Mouse (Mus musculus) hindbrain, postnatal 0 days (tissue): ENCODE data around the gene Glipr1l2. TPM values are rescaled to one million over a fixed set of nuclear protein-coding genes. Genes with fewer than 3 reads are reported as not detected.

Experiments used
- ATAC-seq: fragments of 200-750 bp; cut with Nextera tagmentation; 2 replicates; pipeline ENCODE4 v1.8.0; 2017; ENCODE audit warnings: mild to moderate bottlenecking, moderate TSS enrichment, moderate library complexity
- DNase-seq: peaks from one replicate; pipeline ENCODE4 v3.0.0-alpha.2; 2015; ENCODE audit warnings: low spot score
- H3K27ac ChIP-seq: fragments of 300-500 bp; sonication (generic); 2 replicates; pipeline ENCODE4 v1.5.1; 2014; ENCODE audit warnings: mild to moderate bottlenecking
- H3K27me3 ChIP-seq: fragments of 300-500 bp; sonication (generic); 2 replicates; pipeline ENCODE4 v1.6.1; 2014; ENCODE audit warnings: low read length, mixed read lengths; ENCODE audit not compliant: insufficient read depth
- H3K36me3 ChIP-seq: fragments of 300-500 bp; sonication (generic); 2 replicates; pipeline ENCODE4 v1.6.1; 2014; ENCODE audit warnings: low read length, mixed read lengths; ENCODE audit not compliant: insufficient read depth
- H3K4me1 ChIP-seq: fragments of 300-500 bp; sonication (generic); 2 replicates; pipeline ENCODE4 v1.6.1; 2014; ENCODE audit warnings: antibody characterized with exemption, low read length, mixed read lengths; ENCODE audit not compliant: insufficient read depth
- H3K4me2 ChIP-seq: fragments of 300-500 bp; sonication (generic); 2 replicates; pipeline ENCODE4 v1.6.1; 2014; ENCODE audit warnings: low read depth, mild to moderate bottlenecking, low read length, moderate library complexity, mixed read lengths
- H3K4me3 ChIP-seq: fragments of 300-500 bp; sonication (generic); 2 replicates; pipeline ENCODE4 v1.5.1; 2014; ENCODE audit warnings: low read length
- H3K9ac ChIP-seq: fragments of 300-500 bp; sonication (generic); replicated peaks from 2 replicates; pipeline ENCODE4 v1.6.1; 2014; ENCODE audit warnings: mild to moderate bottlenecking, low read length, moderate library complexity, mixed read lengths
- H3K9me3 ChIP-seq: fragments of 300-500 bp; sonication (generic); 2 replicates; pipeline ENCODE4 v1.6.1; 2016; ENCODE audit warnings: low read length, mixed read lengths
- CTCF ChIP-seq: IDR thresholded peaks from 2 replicates; pipeline ENCODE4 v1.5.1; 2016; ENCODE audit warnings: antibody characterized with exemption, control low read depth, low read depth
- WGBS: fragments of 180-500 bp; shearing (Covaris S2); extraction: QIAGEN DNeasy Blood & Tissue Kit; methylation state at CpG from one replicate; pipeline ENCODE4 v1.1.7; 2014; 5-methylcytosine and 5-hydroxymethylcytosine counted together
- polyA plus RNA-seq: library from polyadenylated mRNA; unstranded; fragments of >200 nt; fragmentation: Nextera tagmentation; extraction: Ambion mirVana; gene quantifications from 2 replicates; pipeline ENCODE4 v1.2.1, GENCODE M21; 2015
- total RNA-seq: library from RNA; depleted of rRNA; stranded (reverse); fragments of >200 nt; gene quantifications from 2 replicates; pipeline ENCODE4 v1.2.3, GENCODE M21; 2014; rRNA removed

Gene Glipr1l2
- total and polyA plus RNA-seq, 2 experiments from 2014 or later: not detected

GRCm38 (mm10) chr10:112138871-112139430 lies 55.8 kb downstream of the Glipr1l2 start:
- Histone ChIP-seq H3K4me1 (no peaks in the 10 kb centered on the region), H3K9me3 (no peaks in the 10 kb centered on the region), H3K27ac (no peak overlapping the region), H3K4me3 (peak overlapping the region; percentile 33), H3K4me2 (peak overlapping the region; percentile 50), H3K9ac (no peak overlapping the region; the same call in 1 of the 2 replicates), H3K36me3 (no peaks in the 10 kb centered on the region), H3K27me3 (no peaks in the 10 kb centered on the region)
- no peak for TF ChIP-seq CTCF
- DNase-seq (no peak), ATAC-seq (peak; percentile 51)
- 21% methylated on average over 6 of the region's 6 CpGs for WGBS

- Histone ChIP-seq H3K4me2 (no peak overlapping the region), H3K4me3 (no peak overlapping the region), H3K9me3 (no peaks in the 10 kb centered on the region), H3K9ac (no peak overlapping the region), H3K27me3 (no peaks in the 10 kb centered on the region), H3K36me3 (no peaks in the 10 kb centered on the region), H3K4me1 (no peaks in the 10 kb centered on the region), H3K27ac (no peak overlapping the region)
- ATAC-seq (no peak), DNase-seq (no peak)
- TF ChIP-seq CTCF: no peak
- WGBS: 52% methylated on average over 2 of the region's 2 CpGs
These were observed 56.7 kb downstream of the Glipr1l2 start for GRCm38 (mm10) chr10:112139834-112140233.

Other genes with a start within 250 kb of the Glipr1l2 start
- gene Krr1, start 110.7 kb upstream of the Glipr1l2 start, total RNA-seq: 21.1 and 24.8 TPM in 2 replicates
- gene Krr1, start 110.7 kb upstream of the Glipr1l2 start, polyA plus RNA-seq: 24.9 and 28.8 TPM in 2 replicates
- 0.36 TPM in 1 of 2 replicates, not detected in the other for gene Glipr1, start 80.7 kb upstream of the Glipr1l2 start, total RNA-seq
- gene Glipr1, start 80.7 kb upstream of the Glipr1l2 start, polyA plus RNA-seq: 0.75 and 1.00 TPM in 2 replicates
- gene Glipr1l1, start 23.2 kb upstream of the Glipr1l2 start, total RNA-seq: not detected in 2 replicates
- not detected in 2 replicates for gene Glipr1l1, start 23.2 kb upstream of the Glipr1l2 start, polyA plus RNA-seq
- not detected in 2 replicates for gene Glipr1l3, start 77.0 kb downstream of the Glipr1l2 start, total RNA-seq
- gene Glipr1l3, start 77.0 kb downstream of the Glipr1l2 start, polyA plus RNA-seq: 0.28 and 0.88 TPM in 2 replicates
- 0.37 TPM in 1 of 2 replicates, not detected in the other for gene Caps2, start 80.3 kb downstream of the Glipr1l2 start, total RNA-seq
- 0.55 and 0.64 TPM in 2 replicates for gene Caps2, start 80.3 kb downstream of the Glipr1l2 start, polyA plus RNA-seq
- gene Kcnc2, start 187.8 kb downstream of the Glipr1l2 start, total RNA-seq: 11.6 and 11.9 TPM in 2 replicates
- gene Kcnc2, start 187.8 kb downstream of the Glipr1l2 start, polyA plus RNA-seq: 4.6 and 5.2 TPM in 2 replicates